Mouse (Mus musculus) forebrain, embryonic 14.5 days (tissue): ENCODE data around the gene Kcnab3. TPM values are rescaled to one million over a fixed set of nuclear protein-coding genes. Genes with fewer than 3 reads are reported as not detected.
A peak's percentile ranks its signal among the peaks of the same experiment; 100 is the strongest.

Experiments used
- ATAC-seq: fragments of 200-750 bp; cut with Nextera tagmentation; 2 replicates; pipeline ENCODE4 v1.8.0; 2017; ENCODE audit warnings: mild to moderate bottlenecking, moderate library complexity
- DNase-seq: peaks from one replicate; pipeline ENCODE4 v3.0.0-alpha.2; 2015; ENCODE audit warnings: low spot score
- H3K27ac ChIP-seq: fragments of 300-500 bp; sonication (generic); 2 replicates; pipeline ENCODE4 v1.5.1; 2014; ENCODE audit warnings: low read depth, mild to moderate bottlenecking, control low read depth, low read length, moderate library complexity
- H3K27me3 ChIP-seq: fragments of 300-500 bp; sonication (generic); replicated peaks from 2 replicates; pipeline ENCODE4 v1.6.1; 2014; ENCODE audit warnings: low read length, control low read depth, mixed read lengths; ENCODE audit not compliant: control insufficient read depth, insufficient read depth
- H3K36me3 ChIP-seq: fragments of 300-500 bp; sonication (generic); 2 replicates; pipeline ENCODE4 v1.6.1; 2014; ENCODE audit warnings: low read length, control low read depth; ENCODE audit not compliant: control insufficient read depth, insufficient read depth
- H3K4me1 ChIP-seq: fragments of 300-500 bp; sonication (generic); 2 replicates; pipeline ENCODE4 v1.6.1; 2014; ENCODE audit warnings: antibody characterized with exemption, low read length, control low read depth; ENCODE audit not compliant: control insufficient read depth, insufficient read depth
- H3K4me2 ChIP-seq: fragments of 300-500 bp; sonication (generic); 2 replicates; pipeline ENCODE4 v1.6.1; 2014; ENCODE audit warnings: mild to moderate bottlenecking, control low read depth, low read length
- H3K4me3 ChIP-seq: fragments of 300-500 bp; sonication (generic); 2 replicates; pipeline ENCODE4 v1.5.1; 2014; ENCODE audit warnings: low read depth, low read length, control low read depth
- H3K9ac ChIP-seq: fragments of 300-500 bp; sonication (generic); 2 replicates; pipeline ENCODE4 v1.6.1; 2014; ENCODE audit warnings: mild to moderate bottlenecking, low read length, control low read depth, moderate library complexity
- H3K9me3 ChIP-seq: fragments of 300-500 bp; sonication (generic); replicated peaks from 2 replicates; pipeline ENCODE4 v1.6.1; 2016; ENCODE audit warnings: low read length, control low read depth, mixed read lengths; ENCODE audit not compliant: control insufficient read depth
- WGBS: fragments of 180-500 bp; shearing (Covaris S2); extraction: QIAGEN DNeasy Blood & Tissue Kit; methylation state at CpG from one replicate; pipeline ENCODE4 v1.1.7; 2014; 5-methylcytosine and 5-hydroxymethylcytosine counted together
- polyA plus RNA-seq: library from polyadenylated mRNA; unstranded; fragments of >200 nt; fragmentation: Nextera tagmentation; extraction: Ambion mirVana; gene quantifications from 2 replicates; pipeline ENCODE4 v1.2.1, GENCODE M21; 2014

Kcnab3 gene
- polyA plus RNA-seq, 1 experiment from 2014 or later: 3.3 TPM

- DNase-seq: peak; percentile 27
- H3K27ac ChIP-seq: no peak overlapping the region
- H3K4me1 ChIP-seq: peaks cover 32% of the 10 kb centered on the region
- WGBS: 3% methylated on average over 42 of the region's 45 CpGs
- H3K4me3 ChIP-seq: peak overlapping the region; percentile 48
- peak; percentile 13 for ATAC-seq
- peak overlapping the region; percentile 69 for H3K9ac ChIP-seq
- no peaks in the 10 kb centered on the region for H3K36me3 ChIP-seq
- H3K27me3 ChIP-seq: no peaks in the 10 kb centered on the region
- H3K9me3 ChIP-seq: no peaks in the 10 kb centered on the region
- peak overlapping the region; percentile 88 for H3K4me2 ChIP-seq
Measured at GRCm38 (mm10) chr11:69326408-69327156, 524 bp downstream of the Kcnab3 start.

- H3K27ac ChIP-seq: no peak overlapping the region
- H3K9me3 ChIP-seq: no peaks in the 10 kb centered on the region
- no peak overlapping the region for H3K4me3 ChIP-seq
- peak overlapping the region; percentile 88; the same call in 1 of the 2 replicates for H3K4me2 ChIP-seq
- no peaks in the 10 kb centered on the region for H3K36me3 ChIP-seq
- DNase-seq (no peak), ATAC-seq (no peak)
- no peaks in the 10 kb centered on the region for H3K27me3 ChIP-seq
- no peak overlapping the region for H3K9ac ChIP-seq
- H3K4me1 ChIP-seq: peaks cover 29% of the 10 kb centered on the region
- 9% methylated on average over 9 of the region's 9 CpGs for WGBS
Measured at GRCm38 (mm10) chr11:69327157-69327442, 1.0 kb downstream of the Kcnab3 start.

GRCm38 (mm10) chr11:69327648-69328047, 1.6 kb downstream of the Kcnab3 start:
- no peaks in the 10 kb centered on the region for H3K27me3 ChIP-seq
- no peak overlapping the region for H3K4me3 ChIP-seq
- no peak overlapping the region for H3K9ac ChIP-seq
- ATAC-seq (no peak), DNase-seq (no peak)
- H3K36me3 ChIP-seq: no peaks in the 10 kb centered on the region
- H3K4me2 ChIP-seq: no peak overlapping the region
- H3K27ac ChIP-seq: no peak overlapping the region
- WGBS: 56% methylated on average over 6 of the region's 6 CpGs
- peaks cover 29% of the 10 kb centered on the region for H3K4me1 ChIP-seq
- no peaks in the 10 kb centered on the region for H3K9me3 ChIP-seq

- H3K9me3 ChIP-seq: no peaks in the 10 kb centered on the region
- 95% methylated on average over 6 of the region's 6 CpGs for WGBS
- no peaks in the 10 kb centered on the region for H3K27me3 ChIP-seq
- H3K36me3 ChIP-seq: no peaks in the 10 kb centered on the region
- H3K4me2 ChIP-seq: no peak overlapping the region
- H3K9ac ChIP-seq: no peak overlapping the region
- H3K4me1 ChIP-seq: peaks cover 26% of the 10 kb centered on the region
- DNase-seq (no peak), ATAC-seq (no peak)
- H3K27ac ChIP-seq: no peak overlapping the region
- no peak overlapping the region for H3K4me3 ChIP-seq
Measured at GRCm38 (mm10) chr11:69328517-69328916, 2.5 kb downstream of the Kcnab3 start.

- H3K27me3 ChIP-seq: no peaks in the 10 kb centered on the region
- H3K4me1 ChIP-seq: peaks cover 16% of the 10 kb centered on the region
- no peaks in the 10 kb centered on the region for H3K9me3 ChIP-seq
- H3K9ac ChIP-seq: no peak overlapping the region
- no peak overlapping the region for H3K4me2 ChIP-seq
- 92% methylated on average over 6 of the region's 6 CpGs for WGBS
- no peak overlapping the region for H3K27ac ChIP-seq
- no peak overlapping the region for H3K4me3 ChIP-seq
- no peaks in the 10 kb centered on the region for H3K36me3 ChIP-seq
- no peak for ATAC-seq
- no peak for DNase-seq
Measured at GRCm38 (mm10) chr11:69331152-69331551, 5.1 kb downstream of the Kcnab3 start.

GRCm38 (mm10) chr11:69331929-69332405, 5.9 kb downstream of the Kcnab3 start:
- Histone ChIP-seq H3K4me1 (peaks cover 12% of the 10 kb centered on the region), H3K9me3 (no peaks in the 10 kb centered on the region), H3K27me3 (no peaks in the 10 kb centered on the region), H3K9ac (peak overlapping the region; percentile 67), H3K4me3 (peak overlapping the region; percentile 36), H3K36me3 (no peaks in the 10 kb centered on the region), H3K4me2 (peak overlapping the region; percentile 56), H3K27ac (peak overlapping the region; percentile 71)
- ATAC-seq: peak; percentile 88
- under 1% methylated on average over 24 of the region's 24 CpGs for WGBS
- DNase-seq: peak; percentile 93

- Histone ChIP-seq H3K9me3 (no peaks in the 10 kb centered on the region), H3K4me2 (peak overlapping the region; percentile 56; the same call in 1 of the 2 replicates), H3K27me3 (no peaks in the 10 kb centered on the region), H3K27ac (peak overlapping the region; percentile 71), H3K4me1 (peaks cover 12% of the 10 kb centered on the region), H3K4me3 (no peak overlapping the region), H3K9ac (peak overlapping the region; percentile 67; the same call in 1 of the 2 replicates), H3K36me3 (no peaks in the 10 kb centered on the region)
- no peak for DNase-seq
- ATAC-seq: no peak
- WGBS: 45% methylated on average over 8 of the region's 8 CpGs
Measured at GRCm38 (mm10) chr11:69332713-69333253, 6.7 kb downstream of the Kcnab3 start.

DNA sequence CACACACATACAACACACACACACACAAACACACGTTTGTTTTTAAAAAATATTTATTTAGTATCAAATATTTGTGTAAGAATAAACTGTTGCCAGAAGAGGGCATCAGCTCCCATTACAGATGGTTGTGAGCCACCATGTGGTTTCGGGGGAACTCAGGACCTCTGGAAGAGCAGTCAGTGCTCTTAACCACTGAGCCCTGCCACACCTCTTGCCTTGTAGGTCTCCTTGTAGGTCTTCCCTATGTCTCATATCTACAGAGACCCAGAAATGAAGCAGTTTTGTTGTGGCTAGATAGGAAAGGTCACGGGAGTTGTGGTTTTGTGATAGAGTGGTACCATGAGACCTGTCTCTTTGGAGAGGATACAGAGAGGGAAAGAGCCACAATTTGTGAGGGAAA, 7.9 kb downstream of the Kcnab3 start:
- Histone ChIP-seq H3K4me2 (no peak overlapping the region), H3K27me3 (no peaks in the 10 kb centered on the region), H3K4me1 (peaks cover 12% of the 10 kb centered on the region), H3K27ac (no peak overlapping the region), H3K36me3 (no peaks in the 10 kb centered on the region), H3K9me3 (no peaks in the 10 kb centered on the region), H3K9ac (no peak overlapping the region), H3K4me3 (no peak overlapping the region)
- DNase-seq (peak; percentile 29), ATAC-seq (no peak)
- 73% methylated on average over 3 of the region's 3 CpGs for WGBS

DNA sequence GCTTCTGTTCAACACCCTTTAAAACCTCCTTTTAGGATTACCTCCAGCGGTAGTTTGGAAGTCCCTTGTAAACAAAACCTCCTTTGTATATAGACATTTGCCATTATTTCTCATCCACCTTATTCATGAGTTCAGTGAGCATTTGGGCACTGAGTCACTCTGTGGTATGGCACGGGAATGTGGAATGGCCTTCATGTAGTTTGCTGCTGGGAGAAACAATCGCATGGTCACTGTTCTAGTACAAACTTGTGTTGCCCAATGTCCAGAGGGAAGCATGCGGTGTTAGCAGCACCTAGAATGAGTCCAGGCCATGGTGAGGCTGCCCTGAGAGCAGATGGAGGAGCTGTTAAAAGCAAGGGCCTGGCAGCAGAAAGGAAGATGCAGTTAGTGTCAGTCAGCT, 8.7 kb downstream of the Kcnab3 start:
- no peaks in the 10 kb centered on the region for H3K9me3 ChIP-seq
- no peaks in the 10 kb centered on the region for H3K27me3 ChIP-seq
- H3K36me3 ChIP-seq: no peaks in the 10 kb centered on the region
- no peak overlapping the region for H3K4me3 ChIP-seq
- ATAC-seq (no peak), DNase-seq (no peak)
- peaks cover 12% of the 10 kb centered on the region for H3K4me1 ChIP-seq
- no peak overlapping the region for H3K27ac ChIP-seq
- no peak overlapping the region for H3K4me2 ChIP-seq
- WGBS: 64% methylated on average over 4 of the region's 4 CpGs
- no peak overlapping the region for H3K9ac ChIP-seq
